Mouse (Mus musculus): ENCODE measurements around the gene Anpep.
"Not testable (repeated sequence)": the region's sequence is repeated elsewhere in the genome, so short reads cannot be mapped to it uniquely, and the experiment has no call there.

Anpep gene

DNA sequence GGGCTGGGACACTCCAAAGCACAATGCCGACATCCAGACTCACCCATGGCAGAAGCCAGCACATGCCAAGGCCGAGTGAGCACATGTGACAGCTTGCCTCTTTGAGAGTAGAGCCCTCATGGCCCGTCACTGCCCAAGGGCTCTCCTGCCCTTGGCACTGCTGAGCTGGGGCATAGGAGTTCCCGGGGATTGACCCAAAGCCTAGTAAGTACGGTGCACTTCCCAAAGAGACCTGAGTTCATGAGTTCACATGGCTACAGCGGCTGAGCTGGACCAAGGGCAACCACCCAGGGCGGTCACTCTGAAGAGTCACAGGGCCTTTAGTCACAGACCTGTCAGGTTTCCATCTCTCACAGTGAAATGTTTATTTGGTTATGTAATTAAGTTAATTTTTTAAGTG is 52.3 kb downstream of the Anpep start:
- no peak for DNase-seq

DNA sequence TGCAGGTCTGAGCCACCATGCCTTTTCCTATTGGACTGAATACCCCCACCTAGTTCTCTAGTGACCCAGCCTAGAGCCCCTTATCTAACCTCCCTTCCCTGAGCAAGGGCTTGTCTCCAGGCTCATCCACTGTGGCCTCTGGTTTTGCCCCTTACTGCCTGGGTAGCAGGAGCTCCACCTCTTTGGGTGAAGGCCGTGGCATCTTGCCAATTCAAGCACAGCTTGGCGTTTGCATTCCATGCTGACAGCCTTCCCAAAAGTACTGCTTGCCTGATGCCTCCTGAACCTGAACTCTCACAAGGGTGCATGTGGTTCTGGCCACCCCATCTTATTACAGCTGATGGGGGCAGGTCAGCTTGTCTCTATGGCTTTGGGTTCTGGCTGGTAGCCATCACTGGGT is 57.0 kb downstream of the Anpep start:
- no peak for DNase-seq

DNA sequence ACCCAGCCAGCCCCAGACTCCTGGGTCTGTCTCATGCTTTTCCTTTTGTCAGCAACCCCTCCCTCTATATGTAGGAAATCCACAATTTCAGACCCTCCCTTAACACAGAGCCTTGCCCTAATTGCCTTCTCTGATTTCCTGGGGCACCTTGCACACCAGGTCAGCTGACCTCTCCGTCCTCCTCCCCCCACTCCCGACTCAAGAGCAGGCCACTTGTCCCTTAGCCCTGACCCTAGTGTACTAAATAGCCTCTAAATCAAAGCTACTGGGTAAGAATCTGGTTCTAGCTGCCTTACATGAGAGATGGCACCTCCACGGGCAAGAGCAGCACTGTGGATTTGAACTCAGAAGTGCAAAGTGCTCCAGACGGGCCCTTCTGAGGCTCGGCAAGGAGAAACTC is 58.8 kb downstream of the Anpep start:
- DNase-seq = no peak

DNA sequence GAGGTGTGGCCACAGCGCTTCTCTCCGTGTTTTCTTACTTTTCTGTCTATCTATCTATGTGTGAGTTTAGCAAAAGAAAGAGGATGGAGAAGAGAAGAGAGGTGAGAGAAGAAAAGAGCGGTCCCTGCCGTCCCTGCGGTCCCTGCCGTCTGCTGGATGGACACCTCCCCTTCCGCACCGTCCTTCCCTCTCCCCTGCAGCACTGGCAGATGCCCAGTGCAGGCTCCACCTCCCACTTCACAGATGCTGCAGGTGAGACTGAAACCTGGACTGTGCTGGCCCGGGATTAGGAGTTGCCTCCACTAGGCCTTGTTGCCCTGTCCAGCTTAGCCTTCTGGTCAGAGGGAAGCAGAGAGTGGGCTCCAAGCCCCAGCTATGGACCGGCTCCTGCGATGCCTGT is 59.5 kb downstream of the Anpep start:
- no peak for DNase-seq

DNA sequence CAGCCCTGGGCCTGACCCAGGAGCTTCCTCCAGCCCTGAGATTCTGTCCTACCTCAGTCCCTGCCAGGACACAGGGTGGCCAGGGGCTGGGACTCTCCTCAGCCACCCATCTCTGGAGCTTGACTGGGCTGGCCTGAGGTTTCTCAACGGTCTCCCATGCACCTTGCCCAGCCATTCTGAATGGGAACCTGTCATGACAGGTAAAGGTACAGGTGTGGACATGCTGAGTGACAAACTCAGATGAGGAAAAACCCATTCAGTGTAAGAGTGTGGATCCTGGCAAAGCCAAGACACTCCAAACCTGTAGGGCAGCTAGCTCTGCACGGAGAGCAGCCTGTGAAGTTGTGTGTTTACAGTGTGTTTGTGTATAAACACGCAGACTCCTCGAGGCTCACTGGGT is 60.5 kb downstream of the Anpep start:
- DNase-seq = no peak

DNA sequence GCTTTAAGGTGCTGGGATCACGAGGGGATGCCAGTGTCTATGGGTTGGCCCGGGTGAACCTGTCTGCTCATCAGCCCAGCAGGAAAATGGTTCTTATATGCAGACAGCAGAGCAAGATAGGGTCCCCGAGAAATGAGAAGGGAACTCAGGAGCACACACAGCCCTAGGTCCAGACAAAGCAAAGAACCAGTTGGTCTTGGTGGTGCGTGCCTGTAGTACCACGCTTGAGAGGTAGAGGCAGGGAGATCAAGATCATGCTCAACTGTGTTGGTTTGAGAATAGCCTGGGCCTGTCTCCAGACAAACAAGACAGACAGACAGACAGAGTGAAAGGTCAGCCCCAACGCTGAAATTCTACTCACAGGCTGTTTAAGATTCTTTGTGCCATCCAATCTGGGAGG is 61.4 kb downstream of the Anpep start:
- DNase-seq = no peak

DNA sequence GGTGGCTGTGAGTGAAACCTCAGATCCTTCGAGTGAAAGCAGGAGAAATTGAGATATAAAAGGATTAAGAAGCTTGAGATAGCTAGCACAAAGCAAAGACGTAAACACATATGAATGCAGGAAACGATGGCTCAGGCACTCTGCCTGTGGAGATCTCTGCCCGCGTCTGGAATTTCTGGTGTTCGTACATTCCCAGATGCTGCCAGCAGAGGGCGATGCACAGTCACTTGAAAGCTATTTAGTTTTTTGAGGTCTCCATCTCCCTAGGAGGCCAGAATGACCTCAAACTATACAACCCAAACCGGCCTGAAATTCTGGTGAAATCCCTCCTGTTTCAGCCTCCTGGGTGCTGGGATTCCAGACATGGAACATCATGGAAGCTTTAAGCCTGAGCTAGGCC is 61.8 kb downstream of the Anpep start:
- peak; percentile 52 for DNase-seq

DNA sequence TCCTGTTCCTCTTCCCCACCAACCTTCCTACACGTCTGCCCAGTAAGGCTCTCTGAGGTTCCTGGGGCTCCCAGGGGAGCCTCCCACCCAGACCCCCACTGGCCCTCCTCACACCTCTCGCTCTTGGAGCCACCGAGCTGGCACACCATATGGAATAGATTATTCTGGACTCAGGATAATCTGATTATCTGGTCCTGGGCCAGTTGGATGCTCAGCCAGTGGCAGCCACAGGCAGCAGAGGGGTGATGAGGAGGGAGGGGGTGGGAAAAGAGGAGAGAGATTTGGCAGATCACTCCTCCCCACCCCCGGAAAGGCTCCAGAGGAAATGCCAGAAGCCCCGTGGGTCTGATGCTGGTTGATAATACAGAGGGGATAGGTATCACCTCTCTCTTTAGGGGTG is 62.3 kb downstream of the Anpep start:
- no peak for DNase-seq

DNA sequence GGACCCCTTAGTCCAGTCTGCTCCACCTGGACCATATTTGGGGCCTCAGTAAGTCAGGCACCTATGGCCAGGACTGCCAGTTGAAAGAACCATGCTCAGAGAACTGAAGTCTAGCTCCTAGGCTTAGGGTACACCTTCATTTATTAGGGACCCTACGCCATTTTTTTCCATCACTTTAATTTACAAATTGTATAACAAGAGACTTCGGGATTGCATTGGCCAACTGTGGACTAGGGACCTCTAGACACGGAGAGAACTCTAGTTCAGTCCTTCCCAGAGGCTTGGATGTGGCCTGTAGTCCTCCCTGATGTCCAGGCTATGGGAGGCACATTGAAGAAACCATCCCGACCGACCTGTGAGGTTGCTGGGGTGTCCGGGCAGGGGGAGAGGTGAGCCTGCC is 67.2 kb downstream of the Anpep start, which contains the start of gene Mesp1:
Gene Mesp1, minus strand, starts transcription at position 101 of the 400 bp plus-strand sequence.
- no peak for DNase-seq

DNA sequence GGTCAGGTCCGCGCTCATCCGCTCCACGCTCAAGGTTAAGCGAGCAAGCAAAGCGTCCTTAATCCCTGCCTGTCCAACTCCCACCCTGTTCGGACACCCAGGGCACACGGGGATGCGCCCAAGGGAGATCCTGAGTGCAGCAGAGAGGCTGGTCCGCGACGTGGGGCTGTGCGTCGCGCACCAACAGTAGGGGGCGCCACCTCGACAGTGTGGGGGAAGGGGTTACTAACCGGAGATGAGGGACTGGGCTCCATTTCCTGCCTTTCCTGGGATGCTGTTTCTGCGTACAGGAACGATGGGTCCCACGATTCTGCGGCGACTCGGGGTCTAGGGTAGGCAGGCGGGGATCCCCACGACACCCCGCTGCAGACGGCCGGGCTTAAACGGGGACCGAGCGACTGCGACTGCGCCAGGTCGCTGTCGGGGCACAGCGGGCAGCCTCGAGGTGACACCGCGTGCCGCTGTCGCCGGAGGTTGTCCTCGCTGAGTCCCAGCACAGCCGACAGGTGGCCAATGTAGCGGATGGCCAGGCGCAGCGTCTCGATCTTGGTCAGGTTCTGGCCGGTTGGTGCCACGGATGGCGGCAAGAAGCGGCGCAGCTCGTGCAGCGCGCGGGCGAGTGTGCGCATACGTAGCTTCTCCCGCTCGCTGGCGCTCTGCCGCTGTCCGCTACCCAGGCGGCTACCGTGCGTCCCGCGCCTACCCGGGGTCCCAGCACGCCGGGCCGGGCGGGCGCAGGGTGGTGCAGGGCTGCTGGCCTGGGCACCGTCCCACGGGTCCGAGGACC is 68.0 kb downstream of the Anpep start:
- DNase-seq = no peak

DNA sequence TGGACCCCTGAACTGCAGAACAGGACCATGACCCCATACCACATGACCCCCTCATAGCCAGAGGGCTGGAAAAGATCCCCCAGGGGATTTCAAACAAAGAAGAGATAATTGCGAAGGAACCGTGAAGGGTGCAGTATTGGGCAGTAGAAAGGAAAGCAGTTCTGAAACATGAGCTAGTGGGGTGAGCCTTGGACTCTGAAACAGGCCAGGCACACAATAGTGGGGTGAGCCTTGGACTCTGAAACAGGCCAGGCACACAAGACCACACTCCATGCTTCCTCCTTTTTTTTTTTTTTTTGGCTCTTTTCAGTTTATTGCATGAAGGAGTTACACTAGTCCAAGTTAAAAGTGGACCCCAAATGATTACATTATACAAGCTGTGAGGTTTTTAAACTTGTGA is 71.0 kb downstream of the Anpep start:
- DNase-seq = not testable (repeated sequence)

DNA sequence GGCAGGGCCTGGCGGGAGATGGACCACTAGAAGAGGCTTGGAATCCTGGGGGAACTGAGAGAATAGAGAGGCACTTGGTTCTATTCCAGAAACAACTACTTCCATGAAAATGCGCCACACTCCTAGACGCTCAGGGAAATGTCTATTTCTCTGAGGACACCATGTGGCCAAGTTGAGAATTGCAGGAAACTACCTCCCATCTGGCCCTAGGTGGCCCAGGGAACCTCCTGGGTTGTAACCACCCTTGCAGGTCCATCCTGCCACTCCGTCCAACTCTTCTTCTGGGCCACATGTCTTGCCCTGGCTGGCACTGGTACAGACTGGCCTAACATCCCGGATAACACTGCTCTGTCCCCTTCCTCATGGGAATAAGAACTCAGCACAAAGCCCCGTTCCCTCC is 74.6 kb downstream of the Anpep start:
- DNase-seq = peak; percentile 63

DNA sequence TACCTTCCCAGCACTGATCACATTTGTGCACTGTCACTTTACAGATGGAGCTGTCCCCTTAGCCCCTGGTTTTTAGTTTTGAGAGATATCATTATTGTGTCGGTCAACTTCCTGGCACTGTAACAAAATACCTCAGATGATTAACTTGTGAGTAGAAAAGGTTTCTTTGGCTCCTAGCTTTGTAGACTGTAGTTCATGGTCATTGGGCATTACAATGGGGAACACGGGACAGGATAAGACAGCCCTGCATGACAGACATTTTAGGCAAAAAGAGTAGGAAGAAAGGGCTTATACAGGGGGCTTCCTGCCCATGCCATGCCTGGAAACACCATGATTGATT is 78.4 kb downstream of the Anpep start:
- DNase-seq = no peak

DNA sequence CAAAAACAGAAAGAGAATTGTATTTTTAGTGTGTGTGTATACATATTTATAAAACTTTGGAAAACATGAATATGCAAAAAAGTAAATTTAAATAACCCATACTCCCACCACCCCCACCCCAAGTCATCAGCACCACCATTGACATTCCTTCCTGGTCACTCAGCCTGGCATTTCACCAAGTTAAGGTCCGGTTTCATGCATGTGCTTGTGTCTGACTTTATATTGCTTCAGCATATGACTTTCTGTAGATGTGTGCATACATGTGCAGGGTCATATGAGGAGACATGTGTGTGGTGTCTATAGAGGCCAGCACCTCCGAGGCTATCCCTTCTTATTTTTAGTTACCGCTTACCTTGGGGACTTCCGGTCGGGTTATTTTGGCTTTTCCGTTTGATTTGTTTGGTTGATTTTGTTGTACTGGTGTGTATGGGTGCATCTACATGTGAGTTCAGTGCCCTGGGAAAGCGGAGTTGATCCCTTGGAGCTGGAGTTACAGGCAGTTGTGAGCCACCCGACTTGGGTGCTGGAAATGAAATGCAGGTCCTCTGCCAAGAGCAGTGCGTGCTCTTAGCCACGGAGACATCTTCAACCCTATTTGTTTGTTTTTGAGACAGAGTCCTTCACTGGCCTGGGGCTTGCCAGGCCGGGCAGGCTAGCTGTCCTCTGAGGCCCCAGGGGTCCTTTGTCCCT is 78.9 kb downstream of the Anpep start:
- no peak for DNase-seq

DNA sequence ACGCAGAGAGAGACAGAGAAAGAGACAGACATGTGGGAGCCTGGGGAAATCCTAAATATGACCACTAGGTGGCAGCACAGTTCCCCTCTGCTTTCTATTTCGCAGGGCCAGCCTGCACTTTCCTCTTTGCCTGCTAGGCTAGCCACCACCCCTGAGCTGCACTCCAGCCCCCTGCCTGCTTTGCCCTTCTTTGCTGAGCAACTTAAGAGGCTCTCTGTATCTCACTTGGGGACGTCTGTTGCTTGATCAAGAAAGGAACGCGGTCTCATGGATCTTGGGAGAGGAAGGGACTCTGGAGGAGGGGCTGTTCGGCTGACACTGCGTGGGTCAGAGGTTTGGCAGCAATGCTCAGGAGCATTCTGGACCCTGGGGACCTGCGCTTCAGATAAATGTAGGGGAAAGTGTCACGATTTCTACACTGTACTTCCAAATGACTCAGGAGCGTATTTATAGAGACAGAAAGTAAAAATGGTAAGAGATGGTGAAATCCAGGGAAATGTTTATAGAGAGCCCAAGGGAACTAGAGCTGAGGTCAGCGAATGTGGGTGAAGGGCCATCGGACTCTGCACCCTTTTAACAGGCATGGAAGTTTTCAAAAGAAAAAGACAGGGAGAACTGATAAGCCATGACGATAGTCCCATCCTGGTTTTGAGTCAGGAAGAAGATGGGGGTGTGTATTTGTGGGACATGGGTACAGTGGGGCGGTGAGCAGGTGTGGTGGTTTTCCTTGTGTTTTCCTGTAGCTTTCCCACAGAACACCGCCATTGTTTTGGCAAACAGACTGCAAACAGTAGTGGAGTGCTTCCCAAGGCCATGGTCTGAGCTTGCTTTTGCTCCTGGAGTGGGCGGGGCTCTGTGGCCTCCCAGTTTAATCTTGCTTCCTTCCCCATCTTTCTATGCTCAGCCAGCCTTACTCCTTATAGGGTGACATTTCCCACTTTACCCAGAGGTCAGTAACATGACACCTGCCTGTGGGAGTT is 79.9 kb downstream of the Anpep start:
- peak; percentile 68 for DNase-seq

Measured in cerebellum, adult 8-10 months (tissue).